Mouse (Mus musculus) embryo, embryonic 9.5 days (tissue): Measurements from ENCODE around the gene Pim1.

ENCODE experiments used
- DNase-seq: peaks from one replicate; pipeline ENCODE4 v3.0.0-alpha.2; 2017; ENCODE audit errors: extremely low spot score

Pim1 gene

DNA sequence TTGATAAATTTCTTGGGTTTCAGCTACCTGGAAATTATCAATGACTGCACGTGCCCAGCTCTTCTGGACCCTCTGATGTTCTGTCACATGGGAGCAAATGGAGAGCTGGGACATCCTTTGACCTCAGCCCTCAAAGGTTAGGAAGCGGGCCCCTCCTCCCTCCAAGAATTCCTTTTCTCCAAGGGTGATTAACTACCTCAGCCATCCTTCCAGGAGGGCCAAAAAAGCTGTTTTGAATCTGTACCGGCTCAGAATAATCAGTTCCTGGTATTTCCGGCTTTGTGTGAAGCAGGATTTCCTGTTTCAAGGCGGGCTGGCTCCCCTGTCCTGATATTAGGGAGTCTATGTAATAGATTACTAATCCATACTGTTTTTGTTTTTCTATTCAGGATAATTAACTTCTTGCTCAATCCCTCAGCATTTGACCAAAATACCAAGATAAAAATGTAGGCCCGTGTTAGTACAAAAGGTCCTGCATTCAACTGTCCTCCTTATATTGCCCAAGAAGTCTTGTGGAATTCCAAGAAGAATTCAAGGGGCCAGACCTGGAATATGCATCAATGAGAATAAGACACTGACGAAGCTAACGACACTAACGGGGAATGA is 25.0 kb upstream of the Pim1 start:
- DNase-seq = peak; percentile 73

DNA sequence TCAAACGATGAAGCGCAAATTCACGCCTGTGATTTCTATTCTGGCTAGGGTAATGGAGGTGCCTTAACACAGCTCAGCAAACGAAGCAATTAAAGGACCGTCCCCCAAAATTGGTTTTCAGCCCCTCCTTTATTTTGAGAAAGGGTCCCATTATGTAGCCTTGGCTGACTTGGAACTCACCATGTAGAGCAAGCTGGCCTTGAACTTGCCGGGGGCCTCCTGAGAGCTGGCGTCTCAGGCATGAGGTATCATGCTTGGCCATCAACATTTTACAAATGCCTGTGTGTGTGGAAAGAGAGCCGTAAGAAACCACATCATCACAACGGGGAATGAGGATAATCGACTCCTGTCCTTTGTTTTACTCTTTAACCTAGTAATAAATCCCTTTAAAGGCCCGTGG is 23.5 kb upstream of the Pim1 start:
- DNase-seq = peak; percentile 63

DNA sequence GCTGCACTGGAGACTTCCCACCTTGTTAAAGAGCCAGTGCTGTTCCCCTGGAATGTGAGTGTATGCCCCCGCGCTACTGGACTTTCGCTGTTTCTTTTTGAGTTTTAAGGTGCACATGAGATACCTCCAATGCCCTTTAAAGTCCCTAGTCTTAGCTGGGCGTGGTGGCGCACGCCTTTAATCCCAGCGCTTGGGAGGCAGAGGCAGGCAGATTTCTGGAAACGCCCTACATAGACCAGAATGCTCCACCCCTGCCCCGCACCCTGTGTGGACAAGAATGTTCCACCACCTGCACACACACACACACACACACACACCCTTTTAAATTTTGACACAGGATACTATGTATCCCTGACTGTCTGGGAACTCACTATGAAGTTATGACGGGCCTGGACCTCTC is 17.1 kb upstream of the Pim1 start:
- no peak for DNase-seq

DNA sequence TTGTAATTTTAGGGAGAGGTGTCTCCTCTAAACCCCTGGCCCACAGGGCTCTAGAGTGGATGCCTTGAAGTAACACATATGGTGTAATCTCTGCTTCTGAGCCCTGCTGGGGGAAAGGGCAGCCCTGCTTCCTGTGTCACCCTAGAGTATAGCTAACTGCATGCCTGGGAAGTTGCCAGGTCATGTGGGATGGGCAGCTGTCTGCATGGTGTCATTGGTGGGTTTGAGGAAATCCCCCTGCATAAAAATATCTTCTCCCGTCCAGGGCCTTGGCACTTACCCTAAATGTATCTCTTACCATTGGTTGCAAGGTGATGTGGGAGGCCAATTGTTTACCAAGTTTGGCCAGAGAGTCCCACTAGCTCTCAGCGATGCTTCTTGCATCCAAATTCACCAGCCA is 16.5 kb upstream of the Pim1 start:
- no peak for DNase-seq

DNA sequence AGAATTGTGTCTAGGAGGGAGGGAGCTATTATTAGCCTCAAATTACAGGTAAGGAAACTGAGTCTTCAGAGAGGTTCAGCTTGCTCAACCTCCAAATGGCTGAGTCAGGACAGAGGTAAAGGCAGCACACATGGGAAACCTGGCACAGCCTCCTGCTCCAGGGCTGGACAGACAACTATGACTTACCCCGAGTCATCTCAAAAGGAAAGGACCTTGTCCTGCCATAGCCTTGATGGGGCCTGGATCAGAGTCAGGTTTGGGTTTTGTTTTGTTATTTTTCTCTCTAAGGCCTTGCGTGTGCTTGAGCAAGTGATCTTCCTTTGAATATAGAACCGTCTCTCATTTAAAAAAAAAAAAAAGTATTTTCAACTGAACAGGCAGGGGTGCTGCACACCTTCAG is 15.4 kb upstream of the Pim1 start:
- no peak for DNase-seq

DNA sequence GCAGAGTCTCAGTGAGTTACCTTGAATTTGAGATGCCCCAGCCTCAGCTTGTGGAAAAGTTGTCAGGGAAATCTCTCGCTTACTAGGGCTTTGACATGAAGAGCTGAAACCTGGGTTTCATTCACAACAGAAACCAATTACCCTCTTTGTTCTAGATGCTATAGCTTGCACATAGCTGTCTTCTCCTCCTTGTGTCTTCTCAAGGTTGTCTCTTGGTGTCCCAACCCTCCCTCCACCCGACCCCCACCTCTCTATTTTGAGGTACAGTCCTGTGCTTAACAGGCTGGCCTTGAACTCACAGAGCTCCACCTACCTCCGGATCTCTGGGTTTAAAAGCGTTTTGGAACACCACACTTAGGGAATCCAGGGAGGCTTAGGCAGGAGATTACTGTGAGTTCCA is 14.1 kb upstream of the Pim1 start:
- no peak for DNase-seq

DNA sequence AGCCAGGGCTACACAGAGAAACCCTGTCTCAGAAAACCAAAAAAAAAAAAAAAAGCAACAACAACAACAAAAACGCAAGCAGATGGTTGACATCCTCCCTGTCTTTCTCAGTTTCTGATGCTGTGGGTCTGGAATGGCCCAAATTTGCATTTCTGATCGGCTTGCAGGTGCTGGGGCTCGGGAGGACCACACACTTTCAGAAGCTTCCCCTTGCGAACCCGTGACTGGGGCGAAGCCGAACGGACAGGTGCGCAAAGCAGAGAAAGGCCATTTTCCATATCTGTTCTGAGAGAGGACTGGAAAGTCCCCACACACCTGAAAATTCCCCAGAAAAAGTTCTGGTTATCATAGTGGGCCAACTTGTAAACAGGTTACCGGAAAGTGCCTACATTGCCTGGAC is 13.2 kb upstream of the Pim1 start:
- no peak for DNase-seq

DNA sequence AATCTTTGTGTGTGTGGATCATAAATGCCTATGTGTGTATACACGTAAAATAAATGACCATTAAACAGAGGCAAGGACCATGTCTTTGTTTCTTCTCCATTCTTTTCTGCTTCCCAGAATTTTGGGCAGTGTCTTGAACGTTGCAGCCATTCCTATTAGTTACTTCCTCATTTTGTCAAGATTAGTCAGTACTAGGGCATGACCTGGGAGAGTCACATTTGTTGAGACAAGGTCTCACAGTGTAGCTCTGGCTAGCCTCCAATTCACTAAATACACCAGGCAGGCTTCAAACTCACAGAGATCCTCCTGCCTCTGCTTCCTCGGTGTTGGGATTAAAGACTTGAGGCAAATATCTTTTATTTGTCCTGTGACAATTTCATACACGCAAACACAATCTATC is 12.3 kb upstream of the Pim1 start:
- no peak for DNase-seq

DNA sequence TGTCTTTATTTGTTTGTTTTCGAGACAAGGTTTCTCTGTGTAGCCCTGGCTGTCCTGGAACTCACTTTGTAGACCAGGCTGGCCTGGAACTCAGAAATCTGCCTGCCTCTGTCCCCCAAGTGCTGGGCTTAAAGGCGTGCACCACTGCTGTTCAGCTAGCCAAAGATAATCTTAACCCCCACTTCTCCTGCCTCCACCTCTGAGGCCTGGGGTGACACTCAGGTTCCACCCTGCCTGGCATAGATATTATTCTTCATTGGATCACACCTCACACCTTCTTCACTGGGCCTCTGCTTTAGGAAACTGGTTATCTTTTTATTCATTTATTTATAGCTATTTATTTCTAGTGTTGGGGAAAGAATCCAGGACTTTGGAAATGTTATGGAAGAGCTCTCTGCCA is 10.3 kb upstream of the Pim1 start:
- no peak for DNase-seq

DNA sequence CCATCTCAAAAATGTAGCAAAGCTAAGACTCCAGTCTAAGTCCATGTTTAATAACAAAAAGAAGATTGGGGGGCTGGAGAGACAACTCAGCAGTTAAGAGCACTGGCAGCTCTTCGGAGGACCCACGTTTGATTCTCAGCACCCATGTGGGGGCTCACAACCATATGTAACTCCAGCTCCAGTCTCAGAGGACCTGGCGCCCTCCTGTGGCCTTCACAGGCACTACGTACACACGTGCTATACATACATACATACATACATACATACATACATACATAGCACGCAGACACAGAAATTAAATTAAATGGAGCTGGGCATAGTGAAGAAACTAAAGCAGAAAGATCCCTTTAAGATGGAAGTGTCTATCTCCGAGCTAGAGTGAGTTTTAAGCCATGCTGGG is 7.9 kb upstream of the Pim1 start:
- DNase-seq = no peak

DNA sequence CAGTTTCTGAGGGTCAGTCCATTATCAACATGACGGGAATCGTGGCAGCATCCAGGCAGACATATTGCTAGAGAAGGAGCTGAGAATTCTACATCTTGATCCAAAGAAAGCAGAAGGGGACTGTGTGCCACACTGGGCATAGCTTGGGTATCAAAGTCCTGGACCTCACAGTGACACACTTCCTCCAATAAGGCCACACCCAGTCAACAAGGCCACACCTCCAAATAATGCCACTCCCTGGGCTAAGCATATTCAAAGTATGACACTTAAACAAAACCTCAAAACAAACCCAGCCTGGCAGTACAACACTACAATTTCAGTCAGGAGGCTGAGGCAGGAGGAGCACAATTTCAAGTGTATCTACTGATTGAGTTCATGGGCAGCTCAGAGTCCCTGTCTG is 7.3 kb upstream of the Pim1 start:
- DNase-seq = no peak

DNA sequence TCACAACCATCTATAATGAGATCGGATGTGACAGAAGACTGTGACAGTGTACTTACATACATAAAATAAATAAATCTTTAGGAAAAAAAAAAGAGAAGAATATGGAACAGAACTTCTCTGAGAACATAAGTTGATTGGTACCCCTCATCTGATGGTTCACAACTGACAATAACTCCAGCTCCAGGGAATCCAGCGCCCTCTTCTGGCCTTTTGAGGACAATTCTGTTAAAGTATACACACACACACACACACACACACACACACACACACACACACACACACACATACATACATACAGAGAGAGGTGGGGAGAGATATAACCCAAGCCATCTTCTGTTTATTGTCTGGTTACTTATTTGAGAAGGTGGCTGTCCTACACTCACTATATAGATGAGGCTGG is 6.1 kb upstream of the Pim1 start:
- no peak for DNase-seq

DNA sequence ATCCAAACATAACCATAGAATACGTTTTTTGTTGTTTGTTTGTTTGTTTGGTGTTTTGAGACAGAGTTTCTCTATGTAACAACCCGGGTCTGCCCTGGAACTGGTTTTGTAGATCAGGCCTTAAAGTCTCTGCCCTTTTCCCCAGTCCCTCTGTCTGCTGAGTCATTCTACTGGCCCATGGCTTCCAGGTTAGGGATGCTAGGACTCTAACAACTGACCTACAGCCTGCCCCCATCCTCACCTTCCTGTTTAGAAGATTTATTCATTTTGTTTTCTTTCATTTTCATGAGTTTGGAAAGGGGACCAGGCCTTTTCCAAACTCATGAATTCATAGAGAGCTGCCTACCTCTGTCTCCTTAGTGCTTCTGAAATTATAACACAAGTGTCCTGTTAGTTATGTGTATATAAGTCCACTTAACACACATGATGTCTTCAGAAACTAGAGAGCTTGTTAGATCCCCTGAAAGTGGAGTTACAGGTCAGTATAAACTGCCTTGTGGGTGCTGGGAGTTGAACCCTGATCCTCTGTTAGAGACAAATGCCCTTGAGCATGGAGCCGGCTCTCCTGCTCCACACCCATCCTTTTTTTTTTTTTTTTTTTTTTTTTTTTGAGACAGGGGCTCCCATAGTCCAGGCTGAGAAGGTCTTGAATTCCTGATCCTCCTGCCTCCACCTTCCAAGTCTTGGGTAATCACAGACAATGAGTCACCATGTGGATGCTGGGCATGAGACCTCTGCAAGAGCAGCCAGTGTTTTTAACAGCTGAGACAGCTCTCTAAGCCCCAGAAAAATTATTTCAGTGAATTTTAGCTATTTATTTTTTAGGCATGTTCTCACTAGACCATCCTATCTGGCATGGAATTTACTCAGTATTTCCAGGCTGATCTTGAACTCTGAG is 5.0 kb upstream of the Pim1 start:
- DNase-seq = no peak

DNA sequence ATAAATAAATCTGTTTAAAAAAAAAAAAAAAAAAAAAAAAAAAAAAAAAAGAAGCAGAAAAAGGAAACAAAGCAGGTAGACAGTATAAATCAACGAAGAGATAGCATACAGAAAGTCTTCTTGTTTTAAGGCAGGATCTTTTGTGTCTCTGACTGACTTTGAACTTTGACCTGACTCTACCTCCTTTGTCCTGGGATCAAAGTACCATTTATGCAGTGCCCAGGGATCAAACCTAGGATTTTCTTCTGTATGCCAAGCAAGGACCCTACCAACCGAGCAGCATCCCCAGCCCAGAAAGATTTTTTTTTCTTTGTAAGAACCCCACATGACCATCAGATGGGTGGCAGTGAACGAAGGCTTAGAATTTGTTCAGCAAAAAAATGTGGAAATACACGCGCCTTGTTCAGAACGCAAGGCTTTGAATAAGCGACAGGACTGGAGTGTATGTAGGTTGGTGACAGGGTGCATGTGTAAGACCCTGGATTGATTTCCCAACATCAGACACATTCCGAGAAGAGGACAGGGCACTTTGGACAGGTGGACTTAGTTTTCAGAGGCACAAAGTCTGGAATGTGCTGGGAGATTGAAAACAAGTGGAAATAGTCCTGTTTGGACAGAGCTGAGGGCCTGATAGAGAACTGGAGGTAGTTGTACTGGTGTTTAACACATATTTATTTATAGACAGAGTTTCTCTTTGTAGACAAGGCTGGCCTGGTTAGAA is 2.1 kb upstream of the Pim1 start:
- DNase-seq = no peak

DNA sequence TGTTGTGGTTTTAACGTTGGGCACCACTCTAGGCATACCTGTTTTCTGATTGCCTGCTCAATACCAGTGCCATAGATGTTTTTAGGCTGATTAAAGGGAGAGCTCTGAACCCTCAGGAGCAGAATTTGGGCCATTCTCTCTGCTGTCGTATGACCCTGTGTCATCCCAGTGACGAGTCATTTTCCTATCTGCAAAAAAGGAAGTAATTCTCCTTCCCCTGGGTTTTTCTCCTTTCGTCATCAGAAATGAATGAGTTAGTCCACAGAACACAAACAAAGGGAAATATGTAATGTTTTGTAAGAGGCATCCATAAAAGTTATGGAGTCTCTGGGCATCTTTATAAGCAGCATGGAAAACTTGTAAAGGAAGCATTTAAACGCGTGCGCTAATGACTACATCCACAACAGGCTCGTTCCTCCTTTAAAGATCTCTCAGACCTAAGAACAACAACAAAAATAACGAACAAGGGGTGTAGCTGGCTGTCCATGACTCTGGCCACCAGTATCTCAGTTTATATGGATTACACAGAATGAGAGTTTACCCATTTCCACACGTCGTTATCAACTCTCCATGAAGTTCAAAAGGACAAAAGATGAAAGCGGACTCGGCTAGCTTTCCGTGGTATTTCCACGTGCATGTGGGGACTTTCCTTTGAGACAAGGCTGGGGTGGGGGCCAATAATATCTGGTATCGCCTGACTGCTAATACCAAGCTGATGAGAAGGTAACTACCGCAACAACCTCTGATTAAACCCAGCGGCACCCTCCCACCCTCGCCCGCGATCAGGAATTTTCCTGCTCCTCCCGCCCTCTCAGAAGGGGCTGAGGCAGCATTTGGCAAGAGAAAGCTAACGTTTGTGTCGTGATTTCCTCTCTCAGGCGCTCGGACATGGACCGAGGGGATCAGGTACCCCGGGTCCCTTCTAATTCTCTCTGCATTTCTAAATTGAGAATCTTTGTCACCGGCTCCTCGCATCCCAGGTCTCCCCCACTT is 1.3 kb upstream of the Pim1 start:
- DNase-seq = no peak

DNA sequence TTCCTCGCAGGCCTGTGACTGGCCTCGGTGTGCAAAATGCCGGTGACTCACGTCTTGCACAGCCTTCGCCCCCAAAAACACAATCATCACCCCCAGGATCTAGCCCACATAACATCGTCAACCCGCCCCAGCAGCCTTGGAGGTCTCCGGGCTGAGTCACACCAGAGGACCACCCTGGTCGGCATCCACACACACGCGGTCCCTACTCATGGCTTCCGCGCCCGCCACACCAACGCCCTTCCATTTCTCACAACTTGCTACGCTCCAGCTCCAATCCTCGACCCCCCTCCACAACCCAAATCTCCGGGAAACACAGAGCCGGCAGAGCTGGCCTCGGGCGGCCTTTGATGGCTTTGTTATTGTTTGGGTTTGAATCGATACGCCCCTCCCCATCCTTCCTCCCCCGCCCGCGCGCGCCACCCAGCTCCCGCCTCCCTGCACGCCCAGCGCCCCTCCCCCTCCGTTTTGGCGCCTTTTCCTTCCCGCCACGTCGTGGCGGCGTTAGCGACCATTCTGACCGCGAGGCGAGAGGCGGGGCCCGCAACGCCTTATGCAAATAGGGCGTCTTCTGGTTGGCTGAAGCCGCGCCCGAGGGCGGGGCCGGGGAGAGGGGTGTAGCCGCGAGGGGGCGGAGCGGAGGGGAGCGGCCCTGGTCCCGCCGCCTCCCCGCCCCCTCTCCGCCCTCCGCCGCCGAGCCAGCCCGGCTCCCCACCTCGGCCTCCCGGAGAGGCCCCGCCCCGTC is 411 bp upstream of the Pim1 start:
- peak; percentile 100 for DNase-seq

DNA sequence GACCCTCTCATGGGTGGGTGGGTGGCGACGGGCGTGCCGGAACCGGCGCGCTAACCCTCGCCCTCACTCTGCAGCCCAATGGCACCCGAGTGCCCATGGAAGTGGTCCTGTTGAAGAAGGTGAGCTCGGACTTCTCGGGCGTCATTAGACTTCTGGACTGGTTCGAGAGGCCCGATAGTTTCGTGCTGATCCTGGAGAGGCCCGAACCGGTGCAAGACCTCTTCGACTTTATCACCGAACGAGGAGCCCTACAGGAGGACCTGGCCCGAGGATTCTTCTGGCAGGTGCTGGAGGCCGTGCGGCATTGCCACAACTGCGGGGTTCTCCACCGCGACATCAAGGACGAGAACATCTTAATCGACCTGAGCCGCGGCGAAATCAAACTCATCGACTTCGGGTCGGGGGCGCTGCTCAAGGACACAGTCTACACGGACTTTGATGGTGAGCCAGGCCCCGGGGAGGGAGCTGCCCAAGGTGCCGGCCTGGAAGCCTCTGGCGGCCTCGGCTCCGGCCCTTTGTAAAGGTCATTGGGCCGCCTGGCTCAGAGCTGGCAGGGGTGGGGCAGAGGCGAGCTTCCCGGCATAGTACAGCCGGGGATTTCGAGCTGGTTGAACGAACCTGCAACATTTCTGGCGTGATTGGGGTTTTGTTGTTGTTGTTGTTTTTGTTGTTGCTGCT is 1.2 kb downstream of the Pim1 start:
- DNase-seq = peak; percentile 55

DNA sequence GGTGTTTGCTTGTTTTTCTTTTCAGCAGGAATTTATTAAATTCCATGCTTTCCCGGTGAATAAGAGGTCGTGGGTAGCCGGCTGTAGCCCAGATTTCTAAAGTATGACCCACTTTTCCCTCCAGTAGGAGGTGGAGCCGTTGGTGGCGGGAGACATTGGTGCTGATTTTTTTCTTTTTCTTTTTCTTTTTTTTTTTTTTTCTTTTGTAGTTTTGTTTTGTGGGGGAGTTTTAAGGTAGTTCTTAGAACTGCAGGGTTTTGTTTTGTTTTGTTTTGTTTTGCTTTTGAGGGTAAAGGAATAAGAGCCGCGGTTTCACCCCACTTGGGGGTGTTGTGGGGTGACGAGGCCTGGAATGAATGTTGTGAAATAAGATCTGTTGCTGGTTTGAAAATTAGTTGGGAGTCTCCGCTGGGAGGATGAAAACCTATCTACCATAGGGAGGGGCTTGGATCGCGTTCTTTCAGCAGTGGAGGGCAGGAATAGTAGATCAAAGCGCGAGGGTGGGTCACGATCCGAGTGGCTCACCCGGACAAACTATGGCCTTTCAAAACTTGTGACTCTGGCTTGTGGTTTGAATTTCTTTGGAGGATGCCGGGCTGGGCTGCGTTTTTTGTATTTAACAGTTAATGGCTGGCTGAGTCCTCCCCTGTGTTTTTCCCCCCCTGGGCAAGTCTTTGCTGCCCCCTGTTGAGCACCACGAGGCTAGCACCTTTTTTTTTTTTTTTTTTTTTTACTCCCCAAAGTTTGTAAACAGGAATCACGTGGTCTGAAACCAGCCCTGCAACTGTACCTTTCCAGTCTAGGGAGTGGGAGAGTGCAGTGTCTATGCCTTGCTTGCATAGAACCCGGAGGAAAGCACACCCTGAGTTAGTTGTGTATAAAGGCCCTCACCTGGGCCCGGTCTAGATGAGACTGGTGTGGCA is 2.0 kb downstream of the Pim1 start:
- peak; percentile 81 for DNase-seq

DNA sequence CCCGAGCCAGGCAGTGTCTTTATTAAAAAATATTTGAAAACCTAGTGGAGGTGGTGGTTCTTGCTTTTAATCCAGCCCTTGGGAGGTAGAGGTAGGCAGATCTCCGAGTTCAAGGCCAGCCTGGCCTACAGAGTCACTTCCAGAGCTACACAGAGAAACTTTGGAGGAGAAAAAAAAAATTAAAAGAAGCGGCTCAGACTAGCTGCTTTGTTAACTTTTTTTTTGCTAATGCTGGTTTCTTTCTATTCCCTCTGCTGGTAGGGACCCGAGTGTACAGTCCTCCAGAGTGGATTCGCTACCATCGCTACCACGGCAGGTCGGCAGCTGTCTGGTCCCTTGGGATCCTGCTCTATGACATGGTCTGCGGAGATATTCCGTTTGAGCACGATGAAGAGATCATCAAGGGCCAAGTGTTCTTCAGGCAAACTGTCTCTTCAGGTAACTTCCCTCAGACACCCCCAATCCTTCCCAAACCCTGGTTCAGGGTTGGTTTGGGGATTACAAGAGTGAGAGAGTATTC is 3.0 kb downstream of the Pim1 start:
- no peak for DNase-seq
